Mouse (Mus musculus): ENCODE data around the gene 1700029H14Rik. TPM values are rescaled to one million over a fixed set of nuclear protein-coding genes. Genes with fewer than 3 reads are reported as not detected.

The 1700029H14Rik gene
- total and polyA plus RNA-seq, 3 experiments: not detected

GRCm38 (mm10) chr8:13577869-13578268 lies 15.6 kb upstream of the 1700029H14Rik start:
- Histone ChIP-seq H3K79me2 (replicated peaks; ENCODE audit: control insufficient read depth, extremely low read depth, insufficient read depth, poor library complexity, severe bottlenecking) (no peaks in the 10 kb centered on the region), H3K27me3 (replicated peaks) (no peaks in the 10 kb centered on the region), H3K9ac (ENCODE audit: insufficient read depth, low read depth) (no peak overlapping the region), H3K4me3 (replicated peaks in 1 of 3; ENCODE audit: low read depth in 2 of 3, low read length in 2 of 3, poor library complexity in 1 of 3) (no peak overlapping the region), H3K4me2 (ENCODE audit: insufficient read depth, low read depth, poor library complexity, severe bottlenecking) (no peak overlapping the region), H3K9me3 (replicated peaks; ENCODE audit: low read length) (peaks cover 11% of the 10 kb centered on the region), H3K27ac (ENCODE audit: insufficient read depth, low read depth) (no peak overlapping the region), H3K36me3 (replicated peaks in 1 of 2; ENCODE audit: control insufficient read depth in 1 of 2, insufficient read depth in 1 of 2, low read length in 1 of 2) (peaks cover 62 to 94% of the 10 kb centered on the region in 2 experiments), H3K4me1 (ENCODE audit: control insufficient read depth in 1 of 2, insufficient read depth in 2 of 2) (no peaks in the 10 kb centered on the region)
- TF ChIP-seq ETS1 (conservative IDR thresholded peaks at IDR 0.05; ENCODE audit: low read depth, low read length): no peak
- no peak for TF ChIP-seq JUN (IDR thresholded peaks at IDR 0.05; ENCODE audit: insufficient read depth, low read depth, low read length)
- no peak for TF ChIP-seq MXI1 (IDR thresholded peaks at IDR 0.05; ENCODE audit: low read depth, low read length)
- TF ChIP-seq MAX (IDR thresholded peaks at IDR 0.05; ENCODE audit: low read length): no peak
- no peak for TF ChIP-seq IRF4 (IDR thresholded peaks at IDR 0.05; ENCODE audit: low read depth, low read length)
- TF ChIP-seq USF1 (IDR thresholded peaks at IDR 0.05; ENCODE audit: low read depth, low read length): no peak
- no peak for TF ChIP-seq ZC3H11A (IDR thresholded peaks at IDR 0.05; ENCODE audit: low read depth, low read length)
- in situ Hi-C loops (cut with MboI; ENCODE audit: low pct_ligation_motif_present, low pct_unique_long_range_greater_than_20kb, low sequenced_read_pairs): no loop called here
- dilution Hi-C loops (cut with MboI; ENCODE audit: extremely low pct_ligation_motif_present, extremely low pct_unique_long_range_greater_than_20kb, low sequenced_read_pairs): no loop called here
- no peak for DNase-seq (ENCODE audit: extremely low read depth)

GRCm38 (mm10) chr8:13571999-13572398 lies 9.7 kb upstream of the 1700029H14Rik start:
- H3K4me2 ChIP-seq (ENCODE audit: insufficient read depth, low read depth, poor library complexity, severe bottlenecking): no peak overlapping the region
- peaks cover 40 to 91% of the 10 kb centered on the region in 2 experiments for H3K36me3 ChIP-seq (replicated peaks in 1 of 2; ENCODE audit: control insufficient read depth in 1 of 2, insufficient read depth in 1 of 2, low read length in 1 of 2)
- no peaks in the 10 kb centered on the region for H3K79me2 ChIP-seq (replicated peaks; ENCODE audit: control insufficient read depth, extremely low read depth, insufficient read depth, poor library complexity, severe bottlenecking)
- in situ Hi-C loops (cut with MboI; ENCODE audit: low pct_ligation_motif_present, low pct_unique_long_range_greater_than_20kb, low sequenced_read_pairs) (no loop called here), dilution Hi-C loops (cut with MboI; ENCODE audit: extremely low pct_ligation_motif_present, extremely low pct_unique_long_range_greater_than_20kb, low sequenced_read_pairs) (no loop called here)
- H3K27ac ChIP-seq (ENCODE audit: insufficient read depth, low read depth): no peak overlapping the region
- TF ChIP-seq CTCF (conservative IDR thresholded peaks at IDR 0.05 in 1 of 2, IDR thresholded peaks at IDR 0.05 in 1 of 2; ENCODE audit: low read depth in 2 of 2, low read length in 2 of 2) (no peak), PAX5 (IDR thresholded peaks at IDR 0.05; ENCODE audit: low read length) (no peak), ELF1 (IDR thresholded peaks at IDR 0.05; ENCODE audit: low read depth, low read length) (no peak), EP300 (IDR thresholded peaks at IDR 0.05; ENCODE audit: low read length) (no peak), ZNF384 (IDR thresholded peaks at IDR 0.05; ENCODE audit: low read depth, low read length) (no peak), KAT2A (IDR thresholded peaks at IDR 0.05; ENCODE audit: insufficient replicate concordance, low read length) (no peak), ZMIZ1 (IDR thresholded peaks at IDR 0.05; ENCODE audit: low read depth, low read length) (no peak), NRF1 (IDR thresholded peaks at IDR 0.05; ENCODE audit: low read depth, low read length) (no peak), CHD2 (IDR thresholded peaks at IDR 0.05; ENCODE audit: low read length) (no peak), MEF2A (IDR thresholded peaks at IDR 0.05; ENCODE audit: borderline replicate concordance, low read depth, low read length) (no peak), MAX (IDR thresholded peaks at IDR 0.05; ENCODE audit: low read length) (no peak), BHLHE40 (IDR thresholded peaks at IDR 0.05; ENCODE audit: low read depth, low read length) (no peak), RAD21 (IDR thresholded peaks at IDR 0.05; ENCODE audit: low read depth, low read length) (no peak), MAZ (IDR thresholded peaks at IDR 0.05; ENCODE audit: low read depth, low read length) (no peak), USF1 (IDR thresholded peaks at IDR 0.05; ENCODE audit: low read depth, low read length) (no peak), MYC (IDR thresholded peaks at IDR 0.05; ENCODE audit: low read depth, low read length) (no peak), ZKSCAN1 (IDR thresholded peaks at IDR 0.05; ENCODE audit: borderline replicate concordance, low read depth, low read length) (no peak), IRF4 (IDR thresholded peaks at IDR 0.05; ENCODE audit: low read depth, low read length) (no peak), ETS1 (conservative IDR thresholded peaks at IDR 0.05; ENCODE audit: low read depth, low read length) (no peak)
- peaks cover 3% of the 10 kb centered on the region for H3K9me3 ChIP-seq (replicated peaks; ENCODE audit: low read length)
- H3K9ac ChIP-seq (ENCODE audit: insufficient read depth, low read depth): no peak overlapping the region
- H3K4me1 ChIP-seq (ENCODE audit: control insufficient read depth in 1 of 2, insufficient read depth in 2 of 2): no peaks in the 10 kb centered on the region
- DNase-seq (ENCODE audit: extremely low read depth): no peak
- H3K27me3 ChIP-seq (replicated peaks): no peaks in the 10 kb centered on the region
- H3K4me3 ChIP-seq (replicated peaks in 1 of 3; ENCODE audit: low read depth in 2 of 3, low read length in 2 of 3, poor library complexity in 1 of 3): no peak overlapping the region
